Mouse (Mus musculus) gonadal fat pad, adult 2 months (tissue): Measurements from ENCODE around the gene Kank2. TPM values are rescaled to one million over a fixed set of nuclear protein-coding genes. Genes with fewer than 3 reads are reported as not detected.
A peak's percentile ranks its signal among the peaks of the same experiment; 100 is the strongest.

ENCODE experiments used
- DNase-seq: peaks from one replicate; pipeline ENCODE4 v3.0.0-alpha.2; 2012; ENCODE audit warnings: low read depth
- polyA plus RNA-seq: library from polyadenylated mRNA; depleted of rRNA; stranded (reverse); fragments of >200 nt; gene quantifications from 2 replicates; pipeline ENCODE4 v1.2.3, GENCODE M21; 2012

Gene Kank2
- polyA plus RNA-seq, 1 experiment, result 33.5 TPM

DNA sequence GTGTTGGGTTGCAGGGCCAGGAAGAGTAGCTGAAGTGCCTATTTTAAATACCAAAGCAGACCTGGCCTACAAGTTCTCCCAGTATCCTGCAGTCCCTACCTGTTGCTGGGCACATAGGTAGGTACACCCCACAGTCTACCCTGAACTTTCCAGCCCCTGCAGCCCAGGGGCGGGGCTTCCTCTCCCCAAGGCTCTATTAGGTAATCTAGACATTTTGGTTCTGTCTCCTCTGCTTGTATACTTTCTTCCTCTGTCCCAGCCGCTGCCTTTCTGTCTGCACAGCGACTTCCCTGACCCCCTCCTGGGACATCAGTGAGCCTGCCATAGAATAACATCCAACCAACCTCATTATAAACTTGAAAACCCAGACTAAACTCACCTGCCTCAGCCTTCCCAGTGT lies 48.2 kb downstream of the Kank2 start:
- DNase-seq, result no peak

DNA sequence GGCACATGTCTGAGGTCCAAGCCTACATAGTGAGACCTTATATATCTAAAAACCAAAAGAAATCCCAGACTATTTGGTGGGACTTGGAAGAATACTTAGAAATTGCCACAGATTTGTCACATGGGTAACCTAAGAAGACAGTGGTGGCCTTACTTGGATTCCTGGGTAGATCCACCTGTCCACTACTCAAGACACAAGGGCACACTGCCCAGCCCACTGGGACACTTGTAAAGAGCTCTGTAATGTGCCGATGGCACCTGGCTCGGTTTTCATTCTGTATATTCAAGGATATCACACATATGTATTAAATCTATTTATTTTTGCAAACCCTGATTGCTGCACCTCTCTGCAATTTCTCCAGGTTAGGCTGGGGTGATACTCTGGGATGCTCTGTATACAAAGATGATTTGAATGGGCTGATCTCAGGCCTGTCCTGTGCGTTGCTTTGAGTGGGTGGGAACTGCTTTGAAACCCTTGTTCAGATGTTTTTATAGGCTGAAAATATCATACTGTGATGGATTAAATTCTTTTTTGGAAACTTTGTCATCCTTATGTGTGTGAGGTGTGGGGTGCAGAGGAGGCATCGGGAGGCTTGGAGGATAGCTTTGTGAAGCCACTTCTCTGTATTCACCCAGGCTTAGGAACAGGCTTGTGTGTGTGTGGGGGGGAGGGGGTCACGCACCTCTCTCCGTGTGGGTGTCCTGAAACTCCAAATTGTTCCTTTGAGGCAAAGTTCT lies 49.0 kb downstream of the Kank2 start:
- DNase-seq, result no peak

- DNase-seq, result no peak
These were observed 50.1 kb downstream of the Kank2 start for GRCm38 (mm10) chr9:21748491-21748890.

- no peak for DNase-seq
These were observed 50.5 kb downstream of the Kank2 start for GRCm38 (mm10) chr9:21748033-21748432.

- no peak for DNase-seq
These were observed 51.2 kb downstream of the Kank2 start for GRCm38 (mm10) chr9:21747238-21747774.

DNA sequence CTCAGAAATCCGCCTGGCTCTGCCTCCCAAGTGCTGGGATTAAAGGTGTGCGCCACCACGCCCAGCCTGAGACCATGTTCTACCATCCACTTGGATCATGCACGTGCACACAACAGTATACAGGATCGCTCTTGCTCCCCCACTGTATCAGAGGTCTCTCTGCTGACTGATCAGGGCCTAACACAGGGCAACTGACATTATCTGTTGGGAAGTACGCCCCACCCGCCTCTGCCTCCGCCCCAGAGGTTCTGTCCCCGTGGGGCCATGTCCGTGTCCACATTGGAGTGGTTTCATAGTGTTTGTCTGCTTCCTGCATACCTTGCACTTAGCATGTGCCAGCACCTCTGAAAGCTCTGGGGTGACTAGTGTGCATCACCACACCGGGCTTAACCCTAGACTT lies 57.0 kb downstream of the Kank2 start:
- no peak for DNase-seq

- DNase-seq, result no peak
These were observed 58.1 kb downstream of the Kank2 start for GRCm38 (mm10) chr9:21740427-21740826.

DNA sequence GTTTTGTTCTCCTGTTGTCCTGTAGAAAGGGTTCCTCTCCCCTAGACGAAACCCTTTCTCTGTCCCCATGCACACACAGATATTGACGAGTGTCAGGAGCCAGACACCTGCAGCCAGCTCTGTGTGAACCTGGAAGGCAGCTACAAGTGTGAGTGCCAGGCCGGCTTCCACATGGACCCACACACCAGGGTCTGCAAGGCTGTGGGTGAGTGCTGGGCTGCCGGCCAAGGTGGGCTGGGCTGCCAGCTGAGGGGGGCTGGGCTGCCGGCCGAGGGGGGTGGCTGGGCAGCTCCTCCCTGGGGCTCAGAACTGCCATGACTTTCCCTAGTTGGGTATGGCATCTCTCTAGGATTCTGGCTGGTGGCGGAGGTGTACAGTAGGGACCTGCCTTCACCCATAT lies 59.8 kb downstream of the Kank2 start:
- no peak for DNase-seq

- no peak for DNase-seq
These were observed 61.4 kb downstream of the Kank2 start for GRCm38 (mm10) chr9:21737188-21737587.

DNA sequence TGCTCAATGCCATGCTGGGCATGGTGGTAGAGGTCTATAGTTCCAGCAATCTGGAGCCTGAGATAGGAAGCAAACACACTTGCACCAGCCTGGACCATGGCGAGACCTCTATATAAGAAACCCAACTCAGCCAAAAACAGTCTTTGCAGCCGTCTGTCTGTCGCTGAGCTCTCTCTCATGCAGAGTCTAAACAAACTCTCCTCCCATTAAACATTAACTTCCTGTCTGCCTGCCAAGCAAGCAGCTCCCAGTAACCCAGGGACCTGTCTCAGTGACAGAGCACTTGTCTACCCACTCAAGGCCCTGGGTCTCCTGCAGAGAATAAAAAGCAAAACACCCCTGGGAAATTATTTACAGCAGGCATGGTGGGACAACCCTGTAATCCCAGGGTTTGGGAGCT lies 62.0 kb downstream of the Kank2 start:
- no peak for DNase-seq

- no peak for DNase-seq
These were observed 63.4 kb downstream of the Kank2 start for GRCm38 (mm10) chr9:21735126-21735525.

DNA sequence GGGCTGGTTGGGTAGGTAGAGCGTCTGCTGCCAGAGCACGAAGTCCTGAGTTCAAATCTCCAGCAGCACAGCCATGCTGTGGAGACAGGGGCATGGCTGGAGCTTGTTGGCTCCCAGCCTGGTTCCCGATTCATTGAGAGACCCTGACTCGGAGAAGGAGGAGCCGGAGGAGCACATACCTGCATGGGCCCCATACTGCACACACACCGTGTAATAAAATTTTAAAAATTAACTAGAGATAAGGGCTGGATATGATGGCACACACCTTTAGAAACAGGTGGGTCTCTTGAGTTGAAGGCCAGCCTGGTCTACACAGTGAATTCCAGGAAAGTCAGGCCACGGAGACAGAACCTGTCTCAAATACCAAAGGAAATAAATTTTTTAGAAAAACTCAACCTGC lies 64.6 kb downstream of the Kank2 start:
- no peak for DNase-seq

GRCm38 (mm10) chr9:21733446-21733845 lies 65.1 kb downstream of the Kank2 start:
- no peak for DNase-seq

- no peak for DNase-seq
These were observed 66.3 kb downstream of the Kank2 start for GRCm38 (mm10) chr9:21732288-21732687.

- no peak for DNase-seq
These were observed 69.3 kb downstream of the Kank2 start for GRCm38 (mm10) chr9:21729264-21729663.

- DNase-seq, result no peak
These were observed 70.2 kb downstream of the Kank2 start for GRCm38 (mm10) chr9:21728261-21728832.

DNA sequence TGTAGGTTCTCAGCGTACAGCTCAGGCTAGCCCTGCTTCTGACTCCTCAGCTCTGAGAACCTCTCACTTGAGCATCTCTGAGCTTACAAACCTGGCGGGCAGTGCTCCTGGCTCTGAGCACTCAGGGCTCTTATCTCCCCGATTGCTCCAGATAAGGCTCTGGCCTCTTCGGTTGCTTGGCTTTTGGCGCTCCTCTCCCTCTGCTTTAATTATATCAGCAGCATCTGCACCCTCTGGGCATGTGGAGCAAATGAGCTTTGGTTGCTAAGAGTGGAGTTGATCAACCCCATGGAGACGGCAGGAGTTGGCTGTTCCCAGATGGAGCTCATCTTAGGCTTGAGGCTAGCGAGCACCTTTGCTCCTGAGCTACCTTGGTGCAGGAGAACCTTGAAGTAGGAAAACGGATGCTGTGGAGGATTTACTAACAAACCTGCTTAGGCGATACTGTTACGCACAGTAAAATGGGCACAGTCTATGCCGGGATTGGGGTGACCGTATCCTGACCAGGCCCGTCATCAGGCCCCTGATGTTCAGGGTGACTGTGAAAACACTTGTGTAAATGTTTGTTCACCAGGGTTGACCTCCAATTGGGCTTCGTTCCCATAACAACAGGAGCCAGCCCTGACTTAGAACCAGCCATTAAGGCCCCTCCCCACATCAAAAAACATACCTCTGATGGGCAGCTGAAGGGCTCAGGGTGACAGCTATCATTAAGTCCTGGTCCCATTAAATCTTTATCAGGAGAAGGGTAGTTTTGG lies 72.1 kb downstream of the Kank2 start:
- DNase-seq, result no peak

DNA sequence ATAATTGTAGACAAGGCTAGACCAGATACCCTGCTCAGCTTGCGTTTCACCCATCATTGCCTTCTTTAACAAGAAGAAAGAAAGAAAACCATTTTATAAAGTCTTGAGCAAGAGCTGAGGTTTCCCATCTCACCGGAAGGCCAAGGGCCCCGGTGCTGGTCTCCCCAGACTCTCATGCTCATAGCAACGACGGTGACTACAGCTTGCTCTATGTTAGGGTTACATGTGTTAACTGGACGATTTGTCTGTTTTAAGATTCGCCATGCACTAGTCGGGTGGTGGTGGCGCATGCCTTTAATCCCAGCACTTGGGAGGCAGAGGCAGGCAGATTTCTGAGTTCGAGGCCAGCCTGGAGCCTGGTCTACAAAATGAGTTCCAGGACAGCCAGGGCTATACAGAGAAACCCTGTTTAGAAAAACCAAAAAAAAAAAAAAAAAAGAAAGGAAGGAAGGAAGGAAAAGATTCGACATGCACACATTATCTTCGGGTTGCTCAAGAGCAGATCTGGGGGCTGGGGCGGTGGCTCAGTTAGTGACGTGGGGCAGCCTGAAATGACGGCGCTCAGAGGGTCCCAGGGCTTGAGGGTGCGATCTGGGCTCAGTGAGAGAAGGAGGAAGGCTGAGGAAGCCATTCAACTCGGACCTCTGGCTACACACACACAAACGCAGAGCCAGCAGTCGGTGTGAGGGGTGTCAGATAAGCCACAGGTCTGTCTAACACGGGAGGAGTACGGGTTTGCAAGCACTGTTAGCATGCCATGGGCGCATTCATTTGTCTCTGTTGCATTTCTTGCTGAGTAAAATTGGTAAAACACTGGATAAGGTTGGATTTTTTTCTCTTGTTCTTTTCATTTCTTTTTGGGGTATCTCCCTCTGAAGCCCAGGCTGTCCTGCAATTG lies 73.1 kb downstream of the Kank2 start:
- no peak for DNase-seq

- DNase-seq, result no peak
These were observed 74.4 kb downstream of the Kank2 start for GRCm38 (mm10) chr9:21724147-21724536.

DNA sequence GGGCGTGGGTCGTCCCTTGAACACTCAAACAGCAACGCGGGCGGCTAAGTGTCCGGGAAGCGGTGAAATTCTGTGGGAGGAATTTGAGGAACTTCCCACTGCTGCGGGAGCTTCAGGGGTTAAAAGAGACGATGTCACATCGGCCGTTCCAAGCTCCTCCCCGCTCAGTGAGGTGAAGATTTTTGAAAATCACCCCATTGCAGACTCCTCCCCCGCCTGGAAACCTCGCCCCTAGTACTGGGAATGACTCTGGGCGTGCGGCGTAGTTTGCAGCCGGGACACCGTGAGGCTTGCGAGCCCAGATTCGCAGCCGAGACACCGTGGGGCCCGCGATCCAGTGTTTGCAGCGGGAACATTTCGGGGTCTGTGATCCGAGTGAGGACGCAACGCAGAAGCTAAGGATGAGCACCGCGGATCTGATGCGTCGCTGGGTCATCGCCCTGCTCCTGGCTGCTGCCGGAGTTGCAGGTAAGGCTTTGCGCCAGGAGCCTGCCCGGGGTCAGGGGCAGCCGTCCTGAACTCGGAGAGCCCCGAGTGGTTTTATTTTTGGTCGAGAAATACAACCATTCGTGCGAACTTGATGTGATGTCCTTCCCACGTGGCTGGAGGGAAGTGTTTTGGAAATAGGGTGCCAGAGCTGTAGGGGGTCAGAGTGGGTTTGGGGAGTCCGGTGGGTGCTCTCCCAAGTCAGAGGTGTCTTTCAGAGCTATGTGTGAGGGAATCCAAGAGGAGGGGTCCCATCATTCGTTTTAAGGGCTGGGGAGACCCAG lies 75.0 kb downstream of the Kank2 start, which contains the start of gene Ldlr:
Ldlr (plus strand) TSS at position 107 of the 770 bp plus-strand sequence.
- peak; percentile 79 for DNase-seq

GRCm38 (mm10) chr9:21721036-21721435 lies 77.5 kb downstream of the Kank2 start:
- no peak for DNase-seq
